Mouse (Mus musculus) CH12F3 (cell line): Measurements from ENCODE around the gene Btbd11.

Experiments used
- in situ Hi-C: fragments of 300-500 bp; cut with MboI; formaldehyde crosslinking; loops from 2 replicates; pipeline ENCODE4 v1.14.3; 2020; ENCODE audit warnings: low sequenced_read_pairs

Gene Btbd11

DNA sequence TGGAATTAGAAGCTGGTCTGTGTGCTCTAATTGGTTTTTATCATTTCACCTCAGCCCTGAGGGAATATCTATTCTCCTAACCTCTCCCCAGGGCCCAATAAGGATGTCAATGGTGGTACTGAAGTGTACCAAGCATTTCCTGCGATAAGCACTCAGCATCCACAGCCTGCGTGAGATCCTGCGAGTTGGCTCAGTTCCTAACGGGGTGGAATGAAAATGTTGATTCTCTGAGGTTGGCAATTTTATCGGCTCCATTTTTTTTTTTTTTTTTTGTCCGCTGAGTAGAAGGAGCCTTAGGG, 131.4 kb downstream of the Btbd11 start:
- in situ Hi-C loops = no loop called here

DNA sequence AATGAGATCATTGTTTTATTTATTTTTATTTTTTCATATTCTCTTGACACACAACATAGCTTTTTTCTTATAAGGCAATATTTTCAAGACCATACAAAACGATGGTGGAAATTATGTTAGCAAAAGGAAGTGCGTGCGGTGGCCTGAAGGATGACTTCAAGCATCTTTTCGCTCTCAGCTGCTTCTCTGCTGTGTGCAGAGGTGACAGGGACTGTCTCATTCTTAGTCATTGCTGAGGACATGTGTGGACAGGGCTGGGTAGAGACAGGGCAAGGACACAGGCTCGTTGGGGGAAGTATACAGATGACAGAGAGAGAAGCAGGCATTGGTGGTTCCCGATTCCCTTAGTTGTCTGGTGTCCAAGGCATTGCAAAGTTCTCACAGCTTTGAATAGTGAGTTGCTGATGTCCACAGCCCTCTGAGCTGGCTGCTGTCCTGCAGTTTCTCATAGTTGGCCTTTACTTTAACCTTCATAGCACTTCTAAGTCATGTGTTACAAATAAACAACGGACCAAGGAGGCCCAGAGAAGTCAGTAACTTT, 135.7 kb downstream of the Btbd11 start:
- in situ Hi-C loops = no loop called here

DNA sequence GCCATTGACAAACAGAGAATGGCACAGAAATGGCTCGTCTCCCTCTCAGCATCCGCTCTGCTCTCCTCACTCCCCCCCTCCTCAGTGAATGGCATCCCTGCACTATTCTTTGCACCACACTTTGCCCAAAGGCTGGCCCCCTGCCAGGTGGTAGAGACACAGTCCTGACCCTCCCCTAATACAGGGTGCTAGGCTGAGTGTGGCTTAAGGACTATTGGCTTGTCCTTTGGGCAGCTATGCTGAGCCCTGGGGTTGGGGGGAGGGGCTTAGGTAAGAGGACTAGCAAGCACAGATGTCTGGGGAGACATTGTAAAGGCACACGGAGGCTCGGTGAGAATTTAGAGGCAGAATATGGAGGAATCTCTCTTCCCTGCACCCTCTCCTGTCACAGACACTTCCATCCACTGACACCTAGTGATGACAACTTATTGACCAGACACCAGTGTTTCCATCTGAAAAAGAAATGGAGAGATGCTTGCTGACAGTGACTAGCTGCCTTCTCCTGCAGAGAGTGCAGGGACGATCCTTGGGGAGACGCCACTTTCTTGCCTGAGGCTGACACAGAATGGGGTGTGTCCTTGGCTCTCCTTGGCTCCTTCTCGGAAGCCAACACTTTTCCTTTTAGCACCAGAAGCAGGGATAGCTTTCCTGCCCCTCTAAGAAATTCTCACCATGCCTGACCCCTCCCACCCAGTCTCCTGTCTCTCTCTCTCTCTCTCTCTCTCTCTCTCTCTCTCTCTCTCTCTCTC, 138.8 kb downstream of the Btbd11 start:
- in situ Hi-C loops = no loop called here

- in situ Hi-C loops = no loop called here
Observed at GRCm38 (mm10) chr10:85526657-85527056, 140.0 kb downstream of the Btbd11 start.

DNA sequence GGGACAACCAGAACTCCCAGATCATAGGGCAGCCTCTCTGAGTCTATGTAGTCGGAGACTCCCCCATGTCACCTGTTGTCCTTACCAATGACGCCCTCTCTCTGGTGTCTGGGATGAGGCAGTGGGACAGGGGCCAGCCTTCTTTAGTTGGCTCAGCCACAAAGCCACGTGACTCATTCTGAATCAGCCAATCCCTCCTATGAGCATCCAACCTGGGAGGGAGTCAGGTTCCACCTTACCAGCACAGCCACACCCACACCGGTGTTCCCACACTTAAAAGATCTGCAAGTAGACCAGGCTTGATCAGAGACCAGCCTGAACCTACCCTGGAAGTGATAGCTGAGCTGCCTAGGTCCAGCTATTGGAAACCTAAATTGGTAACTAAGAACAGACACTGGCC, 141.1 kb downstream of the Btbd11 start:
- in situ Hi-C loops = no loop called here

- in situ Hi-C loops = no loop called here
Observed at GRCm38 (mm10) chr10:85533192-85533710, 146.6 kb downstream of the Btbd11 start.

GRCm38 (mm10) chr10:85538051-85538753, 151.6 kb downstream of the Btbd11 start:
- in situ Hi-C loops = no loop called here

DNA sequence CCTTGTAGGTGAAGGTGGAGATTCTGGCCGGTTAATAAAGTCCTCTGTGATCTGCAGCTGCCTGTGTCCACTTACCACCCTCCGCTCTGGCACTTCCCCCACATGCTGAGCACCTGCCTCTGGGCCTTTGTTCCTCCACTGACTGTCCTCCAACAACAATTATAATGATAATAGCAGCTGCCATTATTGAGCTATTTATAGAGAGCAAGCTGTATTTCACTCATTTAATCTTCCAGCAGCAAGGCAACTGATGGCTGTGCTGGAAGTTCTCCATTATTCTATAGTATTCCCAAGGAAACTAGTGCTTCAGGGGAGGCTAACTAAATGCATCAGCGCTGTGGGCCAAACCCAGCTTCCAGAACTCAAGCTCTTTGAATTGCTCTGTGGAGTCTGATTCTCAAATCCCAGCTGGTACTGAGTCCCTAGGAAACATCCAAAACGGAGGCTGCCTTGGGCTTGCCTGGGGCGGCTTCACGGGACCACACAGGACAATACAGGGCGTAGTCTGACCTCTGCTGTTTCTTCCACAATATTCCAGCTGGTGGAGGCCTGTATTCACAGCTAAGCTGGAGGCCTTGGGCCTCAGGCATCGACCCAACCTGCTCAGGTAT, 153.0 kb downstream of the Btbd11 start:
- in situ Hi-C loops = no loop called here

GRCm38 (mm10) chr10:85540311-85541093, 153.9 kb downstream of the Btbd11 start:
- in situ Hi-C loops = no loop called here

DNA sequence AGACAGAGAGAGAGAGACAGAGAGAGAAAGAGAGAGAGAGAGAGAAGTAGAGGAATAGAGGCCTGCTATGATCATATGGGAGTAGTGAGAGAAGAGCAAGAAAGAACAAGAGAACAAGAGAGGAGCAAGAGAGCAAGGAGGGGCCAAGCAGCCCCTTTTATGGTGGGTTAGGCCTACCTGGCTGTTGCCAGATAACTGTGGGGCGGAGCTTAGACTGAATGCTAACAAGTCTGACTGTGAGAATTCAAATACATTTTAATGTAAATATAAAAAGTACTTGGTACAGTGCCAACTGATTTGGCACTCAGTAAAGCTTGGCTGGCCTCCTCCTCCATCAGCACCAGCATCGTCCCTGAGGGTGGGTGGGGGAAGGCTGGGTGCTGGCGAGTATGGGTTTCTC, 154.9 kb downstream of the Btbd11 start:
- in situ Hi-C loops = no loop called here

DNA sequence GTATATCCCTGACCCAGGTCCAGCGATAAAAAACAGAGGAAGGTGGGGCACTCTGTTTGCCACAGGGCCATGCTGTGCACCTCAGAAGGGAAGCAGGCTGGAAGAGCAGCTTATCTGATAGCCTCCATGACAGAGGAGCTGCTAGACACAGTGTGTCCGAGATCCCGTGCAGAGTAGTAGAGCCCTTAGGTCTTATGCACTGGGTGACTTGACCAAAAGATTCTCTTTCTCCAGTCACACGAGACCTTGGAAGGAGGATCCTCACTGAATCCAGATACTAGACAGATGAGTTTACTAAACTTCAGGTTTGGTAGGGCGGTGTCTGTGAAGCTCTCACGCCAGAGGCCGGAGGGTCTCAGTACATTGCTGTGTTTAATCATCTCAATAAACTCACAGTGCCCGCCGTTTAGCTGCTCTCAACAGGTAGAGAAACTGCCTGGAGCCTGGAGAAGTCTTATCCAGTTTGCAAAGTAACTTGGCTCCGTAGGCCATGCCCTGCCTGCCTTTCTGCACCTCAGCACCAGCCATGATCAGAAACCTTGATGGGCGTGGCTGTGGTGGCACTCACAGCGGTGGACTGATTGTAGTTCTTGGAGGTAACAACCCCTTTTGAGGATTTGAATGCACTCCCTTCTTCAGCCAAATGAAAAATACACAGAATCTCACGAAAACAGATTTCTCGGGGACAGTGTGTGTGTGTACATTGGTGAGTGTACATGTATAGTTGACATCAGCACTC, 155.4 kb downstream of the Btbd11 start:
- in situ Hi-C loops = no loop called here

DNA sequence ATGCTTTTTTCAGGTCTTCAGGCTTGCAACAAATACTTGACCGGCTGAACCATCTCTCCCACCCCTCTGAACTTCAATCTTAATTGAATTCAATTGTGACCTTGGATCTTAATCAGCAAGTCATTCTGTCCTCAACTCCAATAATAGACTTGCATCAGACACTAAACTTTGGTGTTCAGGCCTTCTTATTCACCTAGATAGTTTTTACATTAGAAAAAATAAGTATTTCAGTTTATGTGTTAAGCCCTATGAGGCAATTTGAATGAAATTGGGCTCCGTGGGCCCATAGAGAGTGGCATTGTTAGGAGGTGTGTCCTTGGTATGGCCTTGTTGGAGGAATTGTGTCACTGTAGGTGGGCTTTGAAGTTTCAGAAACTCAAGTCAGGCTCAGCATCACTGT, 156.7 kb downstream of the Btbd11 start:
- in situ Hi-C loops = no loop called here

GRCm38 (mm10) chr10:85544991-85545390, 158.4 kb downstream of the Btbd11 start:
- in situ Hi-C loops = no loop called here

DNA sequence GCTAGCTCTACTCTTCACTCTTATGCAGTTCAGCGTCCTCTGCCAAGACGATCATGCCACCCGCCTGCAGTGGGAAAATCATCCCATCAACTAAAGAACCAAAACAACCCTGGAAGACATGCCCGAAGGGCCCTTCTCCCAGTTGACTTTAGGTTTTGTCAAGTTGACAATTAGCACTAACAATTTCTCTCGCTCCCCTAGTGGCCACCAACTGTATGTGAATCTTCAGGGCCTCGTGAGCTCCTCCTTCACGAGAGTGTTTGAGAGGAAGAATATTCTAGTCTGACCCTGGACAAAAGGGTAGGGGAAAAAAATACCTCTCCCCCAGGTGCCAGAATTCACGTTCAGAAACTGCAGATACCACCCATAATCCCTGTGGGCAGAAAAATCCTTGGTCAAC, 168.6 kb downstream of the Btbd11 start:
- in situ Hi-C loops = no loop called here

GRCm38 (mm10) chr10:85561418-85561817, 174.8 kb downstream of the Btbd11 start:
- in situ Hi-C loops = no loop called here

GRCm38 (mm10) chr10:85571456-85571855, 184.8 kb downstream of the Btbd11 start:
- in situ Hi-C loops = no loop called here

DNA sequence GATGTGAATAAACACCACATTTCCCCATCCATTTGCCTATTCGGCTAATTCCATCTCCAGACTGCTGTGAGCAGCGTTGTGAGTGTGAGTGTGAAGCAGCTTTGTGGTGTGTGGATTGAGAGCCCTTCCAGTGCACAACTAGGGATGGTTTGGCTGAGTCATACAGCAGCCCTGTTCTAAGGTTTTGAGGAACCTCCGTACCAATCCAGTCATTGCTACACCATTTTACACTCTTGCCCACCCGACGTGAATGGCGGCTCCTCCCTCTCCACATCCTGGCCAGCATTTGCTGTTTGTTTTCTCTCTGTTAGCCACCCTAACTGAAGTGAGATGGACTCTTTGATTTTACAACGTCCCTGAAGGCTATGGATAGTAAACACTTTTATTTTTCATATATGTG, 186.0 kb downstream of the Btbd11 start:
- in situ Hi-C loops = no loop called here

GRCm38 (mm10) chr10:85577891-85578420, 191.3 kb downstream of the Btbd11 start:
- in situ Hi-C loops = no loop called here

DNA sequence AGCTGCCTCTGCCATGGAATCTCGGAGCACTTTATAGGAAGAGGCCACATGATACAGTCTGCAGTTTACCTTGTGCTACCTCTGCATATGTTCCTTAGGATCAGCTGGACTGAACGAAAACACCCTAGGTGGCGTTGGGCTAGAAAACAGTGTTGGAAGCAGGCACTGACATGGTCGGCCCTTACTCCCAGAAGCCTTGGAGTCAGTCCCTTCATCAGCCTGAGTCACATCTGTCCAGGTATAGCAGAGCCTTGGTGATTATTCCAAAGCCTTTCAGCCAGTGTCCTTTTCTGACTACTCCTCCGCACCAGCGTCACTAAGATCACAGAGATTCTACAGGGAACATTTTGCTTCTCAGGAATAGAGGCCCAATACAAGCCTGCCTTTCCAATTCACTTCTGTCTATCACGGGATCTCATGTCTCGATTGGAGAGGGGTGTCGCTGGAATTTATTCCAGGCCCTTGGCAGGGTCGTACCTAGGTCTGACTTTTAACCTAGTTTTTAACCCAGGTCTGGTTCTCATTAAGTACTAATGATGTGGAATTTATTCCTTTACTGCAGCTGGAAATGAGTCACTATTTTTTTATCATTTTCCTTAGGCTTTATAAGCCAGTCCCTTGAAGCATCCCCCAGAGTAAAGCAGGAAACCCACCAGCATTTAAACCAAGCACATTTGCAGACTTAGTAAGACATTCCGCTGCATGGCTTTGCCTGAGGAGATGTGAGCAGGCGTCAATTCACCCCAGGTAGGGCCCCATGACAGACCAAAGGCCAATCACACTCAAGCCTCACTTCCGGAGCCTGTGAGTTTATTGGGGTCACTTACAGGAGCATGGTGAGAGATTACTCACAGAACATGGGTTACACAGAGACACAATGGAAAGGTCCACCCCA, 192.2 kb downstream of the Btbd11 start:
- in situ Hi-C loops = no loop called here
